19 mouse cellular contexts compared by ENCODE assay signal in the genomic region with DNA sequence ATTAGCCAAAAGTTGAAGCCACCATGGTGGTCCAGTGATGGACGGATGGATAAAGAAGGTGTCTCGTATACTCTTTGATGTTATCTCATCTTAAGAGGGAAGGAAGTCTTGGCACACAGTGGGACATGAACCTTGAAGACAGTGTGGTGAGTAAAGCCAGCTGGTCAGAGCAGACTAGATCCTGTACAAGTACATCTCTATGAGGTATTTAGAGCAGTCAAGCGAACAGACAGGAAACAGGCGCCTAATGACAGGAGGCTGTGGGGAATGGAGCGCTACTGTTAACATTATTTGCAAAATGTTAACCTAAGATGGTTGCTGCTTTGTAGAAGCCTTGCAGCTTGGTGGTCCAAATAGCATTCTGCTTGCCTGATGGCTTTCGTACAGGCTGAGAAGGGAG.
DNase-seq lines count a peak whose midpoint lies in the region; ATAC-seq and TF ChIP-seq lines count a peak whose summit lies in the region.
"Had no signal": no experiment of that assay in that cellular context is flagged by ENCODE, and none has a peak within 500 bp of the region (broad histone marks: within the 10 kb centered on the region; RNA-seq: fewer than 3 reads in every experiment).

No protein-coding gene starts in this region.

- 0 out of 2 replicates have a peak, but pooled peaks cover 3% of the 10 kb centered on the region for H3K9me3 ChIP-seq in kidney, embryonic 14.5 days (ENCODE audit: control insufficient read depth, low read length)
- H3K9me3 ChIP-seq in lung, embryonic 14.5 days (ENCODE audit: low read depth, low read length) = no peaks in the 10 kb centered on the region
- no peaks in the 10 kb centered on the region for H3K9me3 ChIP-seq in stomach, embryonic 16.5 days (replicated peaks; ENCODE audit: control insufficient read depth, low read length)
- H3K9me3 ChIP-seq: embryonic facial prominence, embryonic 15.5 days; forebrain, embryonic 10.5 days; G1E had no signal

- no peaks in the 10 kb centered on the region for H3K36me3 ChIP-seq in kidney, embryonic 14.5 days (ENCODE audit: control insufficient read depth, insufficient read depth, low read length)
- no peaks in the 10 kb centered on the region for H3K36me3 ChIP-seq in lung, embryonic 14.5 days (ENCODE audit: insufficient read depth)
- H3K36me3 ChIP-seq in stomach, embryonic 16.5 days (ENCODE audit: control insufficient read depth, insufficient read depth, low read length) = no peaks in the 10 kb centered on the region
- H3K36me3 ChIP-seq: embryonic facial prominence, embryonic 15.5 days; forebrain, embryonic 10.5 days; G1E; heart, embryonic 12.5 days had no signal

- WGBS in kidney, embryonic 14.5 days = 53% methylated on average over 6 of the region's 6 CpGs
- 38% methylated on average over 6 of the region's 6 CpGs for WGBS in lung, embryonic 14.5 days
- 50% methylated on average over 6 of the region's 6 CpGs for WGBS in stomach, embryonic 16.5 days

- no peak for DNase-seq in kidney, adult 8-10 months
- DNase-seq in lung, embryonic 14.5 days = peak; percentile 85
- no peak for DNase-seq in lung, postnatal 14 days
- DNase-seq in 416B (ENCODE audit: low read depth) = peak; percentile 33
- no peak for DNase-seq in left cerebral cortex, postnatal 4 days
- DNase-seq: adrenal gland, adult 8-10 months; adrenal gland, postnatal 36 days; cerebellum, adult 2 months; cerebellum, postnatal 10 days; gastrocnemius, adult 2 months; gastrocnemius, postnatal 25 days had no signal

- TF ChIP-seq CTCF in lung, embryonic 14.5 days (IDR thresholded peaks at IDR 0.05; ENCODE audit: low read depth) = no peak

- no peak overlapping the region for H3K9ac ChIP-seq in kidney, embryonic 14.5 days (ENCODE audit: low read depth, low read length)
- H3K9ac ChIP-seq in lung, embryonic 14.5 days = no peak overlapping the region
- no peak overlapping the region for H3K9ac ChIP-seq in stomach, embryonic 16.5 days (ENCODE audit: low read length)
- H3K9ac ChIP-seq: embryonic facial prominence, embryonic 15.5 days; heart, embryonic 12.5 days had no signal

- peaks cover 3% of the 10 kb centered on the region; the same call in 1 of the 2 replicates for H3K4me1 ChIP-seq in kidney, embryonic 14.5 days (ENCODE audit: control insufficient read depth, insufficient read depth, low read length)
- 0 out of 2 replicates have a peak, but pooled peaks cover 6% of the 10 kb centered on the region for H3K4me1 ChIP-seq in lung, embryonic 14.5 days (ENCODE audit: insufficient read depth)
- peaks cover 5% of the 10 kb centered on the region; the same call in 1 of the 2 replicates for H3K4me1 ChIP-seq in stomach, embryonic 16.5 days (ENCODE audit: control insufficient read depth, insufficient read depth, low read length)
- H3K4me1 ChIP-seq: embryonic facial prominence, embryonic 15.5 days; forebrain, embryonic 10.5 days; heart, embryonic 12.5 days had no signal

- no peaks in the 10 kb centered on the region for H3K27me3 ChIP-seq in kidney, embryonic 14.5 days (ENCODE audit: control insufficient read depth, insufficient read depth, low read length)
- no peaks in the 10 kb centered on the region for H3K27me3 ChIP-seq in lung, embryonic 14.5 days (ENCODE audit: insufficient read depth, low read length)
- no peaks in the 10 kb centered on the region for H3K27me3 ChIP-seq in stomach, embryonic 16.5 days (ENCODE audit: control insufficient read depth, insufficient read depth, low read length)
- H3K27me3 ChIP-seq: embryonic facial prominence, embryonic 15.5 days; heart, embryonic 12.5 days had no signal

- intact Hi-C loops in left cerebral cortex, postnatal 4 days (cut with DNase I) = no loop called here

- no peak overlapping the region for H3K4me2 ChIP-seq in kidney, embryonic 14.5 days (replicated peaks; ENCODE audit: low read depth, low read length)
- no peak overlapping the region for H3K4me2 ChIP-seq in lung, embryonic 14.5 days
- H3K4me2 ChIP-seq in stomach, embryonic 16.5 days (ENCODE audit: low read depth, low read length) = no peak overlapping the region
- H3K4me2 ChIP-seq: embryonic facial prominence, embryonic 15.5 days; heart, embryonic 12.5 days had no signal

- ATAC-seq in kidney, embryonic 14.5 days (ENCODE audit: low FRiP score, low TSS enrichment) = peak; percentile 74; the same call in 1 of the 2 replicates
- peak; percentile 97 for ATAC-seq in lung, embryonic 14.5 days (ENCODE audit: insufficient read depth)
- peak; percentile 66; the same call in 1 of the 2 replicates for ATAC-seq in stomach, embryonic 16.5 days (ENCODE audit: insufficient read depth, low FRiP score)
- ATAC-seq: forebrain, embryonic 14.5 days had no signal

- H3K4me3 ChIP-seq in kidney, embryonic 14.5 days (ENCODE audit: low read length) = no peak overlapping the region
- H3K4me3 ChIP-seq in lung, embryonic 14.5 days (ENCODE audit: low read depth, low read length) = no peak overlapping the region
- H3K4me3 ChIP-seq in stomach, embryonic 16.5 days (replicated peaks; ENCODE audit: low read length) = no peak overlapping the region
- H3K4me3 ChIP-seq: embryonic facial prominence, embryonic 15.5 days; erythroblast, embryonic 14.5 days; forebrain, embryonic 10.5 days; gastrocnemius, adult 2 months; heart, embryonic 12.5 days had no signal

- H3K27ac ChIP-seq in kidney, embryonic 14.5 days (ENCODE audit: low read depth, low read length) = no peak overlapping the region
- peak overlapping the region; percentile 66 for H3K27ac ChIP-seq in lung, embryonic 14.5 days (ENCODE audit: low read depth)
- no peak overlapping the region for H3K27ac ChIP-seq in stomach, embryonic 16.5 days (ENCODE audit: low read length)
- H3K27ac ChIP-seq: embryonic facial prominence, embryonic 15.5 days; forebrain, embryonic 10.5 days; gastrocnemius, adult 2 months had no signal

Comparison
In these comparisons a context has a peak if more than half of its experiments do, and no peak if none do; other contexts are left out.
1. DNase-seq: peak in lung, embryonic 14.5 days (single experiment) and 416B (single experiment); none in kidney, adult 8-10 months (0 of 2), lung, postnatal 14 days (single experiment) and left cerebral cortex, postnatal 4 days (single experiment).
2. Peak in every context shown above with its lines, with median percentiles within 50 percentile points of each other: ATAC-seq.